Comparison of ENCODE assay signal across 30 mouse cellular contexts in genomic region chr15:88801903-88802302, GRCm38 (mm10).
"Had no signal": no experiment of that assay in that cellular context is flagged by ENCODE, and none has a peak within 500 bp of the region (broad histone marks: within the 10 kb centered on the region; RNA-seq: fewer than 3 reads in every experiment).

No protein-coding gene starts in this region.

- H3K4me1 ChIP-seq: heart, embryonic 12.5 days; heart, embryonic 13.5 days; heart, embryonic 15.5 days; hindbrain, embryonic 10.5 days; hindbrain, embryonic 12.5 days; hindbrain, embryonic 13.5 days; hindbrain, embryonic 15.5 days; kidney, embryonic 15.5 days had no signal

- H3K9me3 ChIP-seq: heart, embryonic 12.5 days; heart, embryonic 13.5 days; heart, embryonic 15.5 days; hindbrain, embryonic 10.5 days; hindbrain, embryonic 12.5 days; hindbrain, embryonic 13.5 days; hindbrain, embryonic 15.5 days; intestine, embryonic 15.5 days; kidney, embryonic 15.5 days had no signal

- H3K9ac ChIP-seq: heart, embryonic 12.5 days; heart, embryonic 13.5 days; heart, embryonic 15.5 days; hindbrain, embryonic 12.5 days; hindbrain, embryonic 13.5 days; hindbrain, embryonic 14.5 days; hindbrain, embryonic 15.5 days; intestine, embryonic 15.5 days; kidney, embryonic 15.5 days had no signal

- H3K27ac ChIP-seq: heart, embryonic 13.5 days; heart, embryonic 15.5 days; hindbrain, embryonic 10.5 days; hindbrain, embryonic 12.5 days; hindbrain, embryonic 13.5 days; hindbrain, embryonic 14.5 days; hindbrain, embryonic 15.5 days; hindbrain, postnatal 0 days; intestine, embryonic 15.5 days; kidney, embryonic 15.5 days; kidney, postnatal 0 days; layer of hippocampus, adult 2 months; left cerebral cortex, adult 2 months had no signal

- H3K4me3 ChIP-seq: heart, embryonic 12.5 days; heart, embryonic 13.5 days; heart, embryonic 15.5 days; hindbrain, embryonic 10.5 days; hindbrain, embryonic 12.5 days; hindbrain, embryonic 13.5 days; hindbrain, embryonic 15.5 days; intestine, embryonic 15.5 days; kidney, embryonic 15.5 days; layer of hippocampus, adult 2 months; left cerebral cortex, adult 2 months had no signal

- H3K27me3 ChIP-seq: heart, embryonic 12.5 days; heart, embryonic 13.5 days; heart, embryonic 15.5 days; hindbrain, embryonic 12.5 days; hindbrain, embryonic 13.5 days; hindbrain, embryonic 15.5 days; intestine, embryonic 15.5 days; kidney, embryonic 15.5 days had no signal

- DNase-seq: heart, postnatal 10 days; heart, postnatal 14 days; heart, postnatal 36 days; heart, postnatal 4 days; kidney, adult 11 months; kidney, adult 18-20 months; kidney, adult 2 months; kidney, adult 8-10 months; kidney, adult 9 months; kidney, postnatal 10 days; kidney, postnatal 14 days; kidney, postnatal 25 days; kidney, postnatal 36 days; kidney, postnatal 4 days; layer of hippocampus, adult 9-11 months; layer of hippocampus, postnatal 36 days had no signal
